Mouse (Mus musculus) lung, postnatal 0 days (tissue): ENCODE data around the gene Prrc2c.

ENCODE experiments used
- CTCF ChIP-seq: IDR thresholded peaks from 2 replicates; pipeline ENCODE4 v1.5.1; 2016; ENCODE audit warnings: antibody characterized with exemption, mild to moderate bottlenecking
- EP300 ChIP-seq: IDR thresholded peaks from 2 replicates; pipeline ENCODE4 v1.6.1; 2016; ENCODE audit warnings: antibody characterized with exemption, mild to moderate bottlenecking, control low read depth

DNA sequence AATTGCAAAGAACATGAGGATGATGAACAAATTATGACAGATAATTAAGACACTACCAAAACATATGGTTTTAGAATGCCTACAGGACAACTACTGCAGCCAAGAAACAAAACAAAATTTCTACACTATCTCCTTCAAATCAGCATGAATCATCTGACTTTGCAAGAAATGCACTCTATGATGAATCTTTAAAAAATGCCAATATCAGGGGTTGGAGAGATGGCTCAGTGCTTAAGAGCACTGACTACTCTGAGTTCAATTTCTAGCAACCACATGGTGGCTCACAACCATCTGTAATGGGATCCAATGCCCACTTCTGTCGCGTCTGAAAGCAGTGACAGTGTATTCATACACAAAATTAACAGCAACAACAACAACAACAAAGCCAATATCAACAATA, 46.6 kb downstream of the Prrc2c start:
- TF ChIP-seq CTCF: no peak
- no peak for TF ChIP-seq EP300
